Mouse (Mus musculus): ENCODE data around the gene Banp. TPM values are rescaled to one million over a fixed set of nuclear protein-coding genes. Genes with fewer than 3 reads are reported as not detected.

Banp gene
- polyA plus RNA-seq, 1 experiment from 2014 or later, result 34.9 TPM

GRCm38 (mm10) chr8:122056113-122056512 is 106.6 kb downstream of the Banp start:
- H3K4me3 ChIP-seq (ENCODE audit: low read depth, low read length), result no peak overlapping the region
- H3K4me1 ChIP-seq (ENCODE audit: control insufficient read depth, insufficient read depth, low read length), result peaks cover 15% of the 10 kb centered on the region
- no peak overlapping the region for H3K9ac ChIP-seq (ENCODE audit: low read depth, low read length)
- H3K27ac ChIP-seq (replicated peaks; ENCODE audit: low read depth, low read length), result no peak overlapping the region
- 50% methylated on average over 1 of the region's 1 CpGs for WGBS
- no peaks in the 10 kb centered on the region for H3K36me3 ChIP-seq (ENCODE audit: control insufficient read depth, insufficient read depth, low read length)
- H3K9me3 ChIP-seq (ENCODE audit: control insufficient read depth, low read length), result no peaks in the 10 kb centered on the region
- H3K4me2 ChIP-seq (ENCODE audit: low read depth, low read length), result no peak overlapping the region
- DNase-seq (ENCODE audit: low spot score) (no peak), ATAC-seq (ENCODE audit: low read depth) (0 out of 2 replicates have a peak, but pooled peaks have one; percentile 14)
- H3K27me3 ChIP-seq (replicated peaks; ENCODE audit: control insufficient read depth, insufficient read depth, low read length), result no peaks in the 10 kb centered on the region; the same call in 1 of the 2 replicates

GRCm38 (mm10) chr8:122056882-122057281 is 107.3 kb downstream of the Banp start:
- Histone ChIP-seq H3K27ac (replicated peaks; ENCODE audit: low read depth, low read length) (no peak overlapping the region), H3K9me3 (ENCODE audit: control insufficient read depth, low read length) (no peaks in the 10 kb centered on the region), H3K4me3 (ENCODE audit: low read depth, low read length) (no peak overlapping the region), H3K9ac (ENCODE audit: low read depth, low read length) (no peak overlapping the region), H3K27me3 (replicated peaks; ENCODE audit: control insufficient read depth, insufficient read depth, low read length) (no peaks in the 10 kb centered on the region; the same call in 1 of the 2 replicates), H3K36me3 (ENCODE audit: control insufficient read depth, insufficient read depth, low read length) (no peaks in the 10 kb centered on the region), H3K4me2 (ENCODE audit: low read depth, low read length) (no peak overlapping the region), H3K4me1 (ENCODE audit: control insufficient read depth, insufficient read depth, low read length) (peaks cover 15% of the 10 kb centered on the region)
- no peak for ATAC-seq (ENCODE audit: low read depth)
- DNase-seq (ENCODE audit: low spot score), result no peak
- WGBS, result 49% methylated on average over 7 of the region's 7 CpGs

- ATAC-seq (ENCODE audit: low read depth) (no peak), DNase-seq (ENCODE audit: low spot score) (no peak)
- Histone ChIP-seq H3K4me2 (ENCODE audit: low read depth, low read length) (no peak overlapping the region), H3K9ac (ENCODE audit: low read depth, low read length) (no peak overlapping the region), H3K4me1 (ENCODE audit: control insufficient read depth, insufficient read depth, low read length) (peaks cover 15% of the 10 kb centered on the region), H3K36me3 (ENCODE audit: control insufficient read depth, insufficient read depth, low read length) (no peaks in the 10 kb centered on the region), H3K4me3 (ENCODE audit: low read depth, low read length) (no peak overlapping the region), H3K27ac (replicated peaks; ENCODE audit: low read depth, low read length) (no peak overlapping the region), H3K9me3 (ENCODE audit: control insufficient read depth, low read length) (no peaks in the 10 kb centered on the region), H3K27me3 (replicated peaks; ENCODE audit: control insufficient read depth, insufficient read depth, low read length) (no peaks in the 10 kb centered on the region; the same call in 1 of the 2 replicates)
- 60% methylated on average over 9 of the region's 9 CpGs for WGBS
These were observed 109.0 kb downstream of the Banp start for GRCm38 (mm10) chr8:122058510-122058909.

- ATAC-seq (ENCODE audit: low read depth) (no peak), DNase-seq (ENCODE audit: low spot score) (no peak)
- WGBS, result 77% methylated on average over 8 of the region's 8 CpGs
- Histone ChIP-seq H3K9ac (ENCODE audit: low read depth, low read length) (no peak overlapping the region), H3K27ac (replicated peaks; ENCODE audit: low read depth, low read length) (no peak overlapping the region), H3K36me3 (ENCODE audit: control insufficient read depth, insufficient read depth, low read length) (no peaks in the 10 kb centered on the region), H3K4me3 (ENCODE audit: low read depth, low read length) (no peak overlapping the region), H3K4me2 (ENCODE audit: low read depth, low read length) (no peak overlapping the region), H3K27me3 (replicated peaks; ENCODE audit: control insufficient read depth, insufficient read depth, low read length) (no peaks in the 10 kb centered on the region; the same call in 1 of the 2 replicates), H3K4me1 (ENCODE audit: control insufficient read depth, insufficient read depth, low read length) (peaks cover 17% of the 10 kb centered on the region), H3K9me3 (ENCODE audit: control insufficient read depth, low read length) (no peaks in the 10 kb centered on the region)
These were observed 109.4 kb downstream of the Banp start for GRCm38 (mm10) chr8:122058951-122059350.

- H3K4me2 ChIP-seq (ENCODE audit: low read depth, low read length), result no peak overlapping the region
- no peaks in the 10 kb centered on the region; the same call in 1 of the 2 replicates for H3K27me3 ChIP-seq (replicated peaks; ENCODE audit: control insufficient read depth, insufficient read depth, low read length)
- no peak overlapping the region for H3K9ac ChIP-seq (ENCODE audit: low read depth, low read length)
- DNase-seq (ENCODE audit: low spot score) (no peak), ATAC-seq (ENCODE audit: low read depth) (no peak)
- no peaks in the 10 kb centered on the region for H3K36me3 ChIP-seq (ENCODE audit: control insufficient read depth, insufficient read depth, low read length)
- H3K27ac ChIP-seq (replicated peaks; ENCODE audit: low read depth, low read length), result no peak overlapping the region
- no peaks in the 10 kb centered on the region for H3K9me3 ChIP-seq (ENCODE audit: control insufficient read depth, low read length)
- H3K4me3 ChIP-seq (ENCODE audit: low read depth, low read length), result no peak overlapping the region
- 71% methylated on average over 12 of the region's 12 CpGs for WGBS
- H3K4me1 ChIP-seq (ENCODE audit: control insufficient read depth, insufficient read depth, low read length), result peaks cover 18% of the 10 kb centered on the region; the same call in 1 of the 2 replicates
These were observed 113.1 kb downstream of the Banp start for GRCm38 (mm10) chr8:122062508-122063223.

GRCm38 (mm10) chr8:122064353-122064752 is 114.8 kb downstream of the Banp start:
- peaks cover 18% of the 10 kb centered on the region; the same call in 1 of the 2 replicates for H3K4me1 ChIP-seq (ENCODE audit: control insufficient read depth, insufficient read depth, low read length)
- no peaks in the 10 kb centered on the region for H3K36me3 ChIP-seq (ENCODE audit: control insufficient read depth, insufficient read depth, low read length)
- no peaks in the 10 kb centered on the region for H3K9me3 ChIP-seq (ENCODE audit: control insufficient read depth, low read length)
- no peak overlapping the region for H3K4me2 ChIP-seq (ENCODE audit: low read depth, low read length)
- WGBS, result 31% methylated on average over 7 of the region's 7 CpGs
- H3K27ac ChIP-seq (replicated peaks; ENCODE audit: low read depth, low read length), result peak overlapping the region; percentile 44
- no peaks in the 10 kb centered on the region for H3K27me3 ChIP-seq (replicated peaks; ENCODE audit: control insufficient read depth, insufficient read depth, low read length)
- ATAC-seq (ENCODE audit: low read depth), result peak; percentile 50; the same call in 1 of the 2 replicates
- no peak overlapping the region for H3K4me3 ChIP-seq (ENCODE audit: low read depth, low read length)
- peak overlapping the region; percentile 19; the same call in 1 of the 2 replicates for H3K9ac ChIP-seq (ENCODE audit: low read depth, low read length)
- peak; percentile 79 for DNase-seq (ENCODE audit: low spot score)

GRCm38 (mm10) chr8:122067783-122068505 is 118.4 kb downstream of the Banp start:
- ATAC-seq (ENCODE audit: low read depth), result no peak
- Histone ChIP-seq H3K4me3 (ENCODE audit: low read depth, low read length) (no peak overlapping the region), H3K36me3 (ENCODE audit: control insufficient read depth, insufficient read depth, low read length) (no peaks in the 10 kb centered on the region), H3K9ac (ENCODE audit: low read depth, low read length) (no peak overlapping the region), H3K27me3 (replicated peaks; ENCODE audit: control insufficient read depth, insufficient read depth, low read length) (no peaks in the 10 kb centered on the region), H3K27ac (replicated peaks; ENCODE audit: low read depth, low read length) (no peak overlapping the region), H3K9me3 (ENCODE audit: control insufficient read depth, low read length) (no peaks in the 10 kb centered on the region), H3K4me2 (ENCODE audit: low read depth, low read length) (no peak overlapping the region), H3K4me1 (ENCODE audit: control insufficient read depth, insufficient read depth, low read length) (peaks cover 13% of the 10 kb centered on the region; the same call in 1 of the 2 replicates)
- DNase-seq (ENCODE audit: low spot score), result no peak
- WGBS, result 72% methylated on average over 15 of the region's 15 CpGs

- H3K36me3 ChIP-seq (ENCODE audit: control insufficient read depth, insufficient read depth, low read length), result no peaks in the 10 kb centered on the region
- H3K4me1 ChIP-seq (ENCODE audit: control insufficient read depth, insufficient read depth, low read length), result peaks cover 13% of the 10 kb centered on the region; the same call in 1 of the 2 replicates
- DNase-seq (ENCODE audit: low spot score) (no peak), ATAC-seq (ENCODE audit: low read depth) (no peak)
- no peaks in the 10 kb centered on the region for H3K9me3 ChIP-seq (ENCODE audit: control insufficient read depth, low read length)
- no peaks in the 10 kb centered on the region for H3K27me3 ChIP-seq (replicated peaks; ENCODE audit: control insufficient read depth, insufficient read depth, low read length)
- no peak overlapping the region for H3K4me3 ChIP-seq (ENCODE audit: low read depth, low read length)
- no peak overlapping the region for H3K4me2 ChIP-seq (ENCODE audit: low read depth, low read length)
- WGBS, result 80% methylated on average over 13 of the region's 13 CpGs
- no peak overlapping the region for H3K9ac ChIP-seq (ENCODE audit: low read depth, low read length)
- no peak overlapping the region for H3K27ac ChIP-seq (replicated peaks; ENCODE audit: low read depth, low read length)
These were observed 119.1 kb downstream of the Banp start for GRCm38 (mm10) chr8:122068609-122069008.
